Mouse (Mus musculus): ENCODE results near the gene Tomm40l. TPM values are rescaled to one million over a fixed set of nuclear protein-coding genes. Genes with fewer than 3 reads are reported as not detected.

Gene Tomm40l
- 1.5 TPM for polyA plus RNA-seq (2014; fragmentation: Illumina TruSeq; extraction: RNeasy Lipid Tissue Mini Kit (QIAGEN cat#74804); ENCODE audit: low read depth, low replicate concordance)

GRCm38 (mm10) chr1:171222238-171223155, at the start of gene Tomm40l:
Gene Tomm40l (minus strand): TSS chr1:171222514.

DNA sequence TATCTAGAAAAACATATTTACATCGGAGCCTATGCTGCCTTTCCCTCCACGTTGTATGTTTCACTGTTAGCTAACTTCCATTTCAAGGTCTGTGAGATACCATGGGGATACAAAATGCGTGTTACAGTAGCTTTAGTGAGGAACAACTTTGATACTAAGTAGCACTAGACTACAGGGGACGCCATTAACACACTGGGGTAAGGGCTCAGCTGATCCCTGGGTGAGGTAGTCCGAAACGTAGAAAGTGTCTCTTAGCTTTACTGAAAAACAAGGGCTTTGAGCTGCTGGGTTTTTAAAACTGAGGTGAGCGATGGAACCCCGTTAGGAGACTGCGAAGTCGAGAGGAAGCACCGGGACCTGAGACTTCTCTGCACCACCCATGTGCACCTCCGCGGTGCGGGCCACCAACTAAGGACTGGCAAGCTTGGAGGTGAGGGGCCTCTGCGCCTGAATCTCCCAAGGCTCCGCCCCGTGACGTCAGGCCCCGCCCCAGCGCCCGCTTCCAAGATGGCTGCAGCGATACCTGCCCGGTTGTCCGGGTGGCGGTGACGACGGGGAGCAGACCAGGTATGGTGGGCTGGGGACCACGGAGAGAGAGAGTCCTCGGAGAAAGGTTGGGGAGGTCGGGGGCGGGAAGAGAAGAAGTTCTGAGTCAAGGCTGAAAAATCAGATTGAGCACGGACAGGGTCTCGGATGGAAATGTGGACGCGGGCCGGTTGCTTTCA, 47.7 kb upstream of the Tomm40l start, which contains the start of gene B4galt3:
TSS of gene B4galt3 (plus strand) at position 481 of the 725 bp plus-strand sequence.

GRCm38 (mm10) chr1:171250680-171251593, 28.6 kb upstream of the Tomm40l start, which contains the start of gene Ndufs2:
Gene Ndufs2 (minus strand): TSS chr1:171251388.

DNA sequence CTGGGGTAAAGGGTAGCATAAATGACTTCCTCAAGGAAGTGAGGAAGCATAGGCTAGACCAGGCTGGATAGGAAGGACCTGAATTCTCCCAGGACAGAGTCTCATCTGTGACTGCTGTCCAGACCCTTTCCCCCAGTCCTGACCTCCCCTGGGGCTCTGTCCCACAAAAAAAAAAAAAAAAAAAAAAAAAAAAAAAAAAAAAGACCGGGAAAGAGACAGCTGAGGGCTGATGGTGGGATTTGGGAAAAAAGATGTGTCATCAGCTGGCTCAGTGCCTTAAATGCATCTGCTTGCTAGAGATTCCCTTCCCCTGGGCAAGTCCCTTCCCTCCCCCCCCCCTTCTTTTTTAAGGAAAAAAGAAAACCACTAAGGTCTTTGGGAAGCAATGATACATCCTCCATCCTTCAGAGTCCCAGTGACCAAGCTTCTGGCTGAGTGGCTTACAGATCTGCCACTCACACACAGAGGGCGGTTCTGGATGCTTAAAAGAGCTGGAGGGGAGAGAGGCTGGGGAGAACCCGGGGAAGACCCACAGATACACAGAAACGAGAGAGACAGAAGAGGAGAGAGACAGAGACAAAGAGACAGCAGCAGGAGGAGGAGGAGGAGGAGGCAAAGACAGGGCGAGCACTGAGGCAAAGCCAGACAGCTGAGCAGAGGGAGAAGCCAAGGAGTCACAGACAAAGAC, 27.7 kb upstream of the Tomm40l start, which contains the start of gene Adamts4:
TSS of gene Adamts4 (plus strand) at position 509 of the 688 bp plus-strand sequence.

DNA sequence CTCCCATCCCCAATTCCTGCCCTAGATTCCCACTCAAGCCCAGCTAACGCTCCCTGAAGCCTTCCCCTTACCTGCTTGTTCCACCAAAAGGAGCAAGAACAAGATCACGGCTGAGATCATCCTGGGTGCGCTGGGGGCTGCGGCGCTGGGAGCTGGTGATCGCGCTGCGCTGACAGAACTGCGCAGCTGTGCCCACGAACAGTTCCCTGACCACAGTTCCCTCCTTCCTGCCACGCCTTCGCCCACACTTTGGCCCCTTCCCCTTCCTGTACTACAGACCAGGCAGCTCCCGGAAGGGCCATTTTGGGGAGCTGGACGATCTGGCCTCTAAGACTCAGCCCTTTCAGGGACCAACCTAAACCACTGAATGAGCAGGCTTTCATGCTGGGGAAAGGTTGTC, 11.8 kb upstream of the Tomm40l start, which contains the start of gene Fcer1g:
TSS of gene Fcer1g (minus strand) at position 240 of the 400 bp plus-strand sequence.

DNA sequence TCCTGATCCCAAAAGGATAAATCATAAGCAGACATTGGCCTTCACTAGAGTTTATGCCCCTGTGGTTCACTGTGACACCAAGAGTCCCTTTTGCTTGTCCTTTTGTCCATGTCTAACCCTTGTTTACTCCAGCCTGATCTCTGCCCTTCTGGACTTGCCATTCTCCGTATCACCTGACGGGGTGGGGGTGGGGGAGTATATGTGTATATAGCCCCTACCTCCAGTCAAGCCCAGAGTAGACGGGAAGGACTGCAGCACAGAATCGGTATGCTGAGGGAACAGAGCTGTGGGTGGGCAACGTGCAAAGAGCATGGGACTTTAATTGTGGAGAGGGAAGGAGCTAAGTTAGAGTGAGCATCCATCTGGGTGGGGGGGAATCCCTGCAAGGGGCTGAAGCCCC, 2.5 kb upstream of the Tomm40l start, which contains the start of gene Apoa2:
TSS of gene Apoa2 (plus strand) at position 198 of the 400 bp plus-strand sequence.

DNA sequence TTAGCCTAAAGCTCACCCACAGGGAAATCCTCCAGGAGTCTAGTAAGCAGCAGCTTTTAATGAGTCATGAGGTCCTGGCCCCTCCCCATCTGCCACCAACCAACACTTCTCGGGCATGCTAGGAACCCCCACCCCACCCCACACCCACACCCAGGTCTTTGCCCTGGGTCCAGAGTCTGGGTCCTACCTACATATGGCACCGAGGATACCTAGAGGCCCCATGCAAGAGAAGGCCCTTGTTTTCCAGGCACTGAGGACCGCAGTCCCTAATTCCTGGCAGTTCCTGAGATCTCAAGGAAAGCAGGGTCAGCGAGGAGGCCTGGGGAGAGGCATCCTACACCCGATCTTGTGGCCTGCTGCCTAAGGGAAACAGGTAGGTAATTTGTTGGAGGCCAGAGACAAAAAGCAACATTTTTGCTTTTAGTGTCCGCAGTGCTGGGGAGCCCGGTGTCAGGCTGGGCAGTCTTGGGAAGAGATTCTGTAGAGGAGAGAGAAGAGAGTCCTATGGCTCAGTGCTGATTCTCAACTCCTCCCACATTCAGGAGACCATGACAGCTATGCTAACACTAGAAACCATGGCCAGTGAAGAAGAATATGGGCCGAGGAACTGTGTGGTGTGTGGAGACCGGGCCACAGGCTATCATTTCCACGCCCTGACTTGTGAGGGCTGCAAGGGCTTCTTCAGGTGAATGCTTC, 8.4 kb downstream of the Tomm40l start, which contains the start of gene Nr1i3:
TSS of gene Nr1i3 (plus strand) at position 170 of the 696 bp plus-strand sequence.

DNA sequence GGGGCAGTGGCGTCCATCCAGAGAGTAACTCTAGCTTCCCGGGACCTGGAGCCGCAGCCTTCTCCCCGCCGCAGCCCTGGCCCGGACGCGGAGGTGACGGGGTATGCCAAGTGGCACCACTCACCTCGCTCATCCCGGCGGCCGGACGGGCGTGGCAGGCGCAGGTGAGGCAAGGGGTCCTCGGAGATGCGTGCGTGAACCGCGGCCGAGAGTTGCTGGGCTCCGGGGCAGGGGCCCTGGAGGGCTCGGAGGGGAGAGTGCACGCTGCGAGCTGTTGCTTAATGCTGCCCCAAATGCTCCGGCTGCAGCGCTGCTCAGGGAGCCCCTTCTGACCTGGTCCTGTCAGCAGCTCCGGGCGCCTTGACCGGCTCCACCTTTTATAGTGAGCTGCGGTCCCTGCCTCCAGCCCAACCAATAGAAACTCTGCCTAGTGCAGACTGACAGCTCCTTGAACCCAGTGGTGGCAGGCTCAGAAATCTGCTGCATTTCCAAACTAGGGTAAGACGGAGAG, 26.4 kb downstream of the Tomm40l start, which contains the start of gene Pcp4l1:
TSS of gene Pcp4l1 (minus strand) at position 382 of the 511 bp plus-strand sequence.

Other genes starting within 250 kb of the Tomm40l start
- gene Fcgr2b, start 246.0 kb downstream of the Tomm40l start, polyA plus RNA-seq (2014; fragmentation: Illumina TruSeq; extraction: RNeasy Lipid Tissue Mini Kit (QIAGEN cat#74804); ENCODE audit: low read depth, low replicate concordance) = 11.1 TPM
- gene Fcgr4, start 203.6 kb downstream of the Tomm40l start, polyA plus RNA-seq (2014; fragmentation: Illumina TruSeq; extraction: RNeasy Lipid Tissue Mini Kit (QIAGEN cat#74804); ENCODE audit: low read depth, low replicate concordance) = not detected
- gene Fcgr3, start 157.6 kb downstream of the Tomm40l start, polyA plus RNA-seq (2014; fragmentation: Illumina TruSeq; extraction: RNeasy Lipid Tissue Mini Kit (QIAGEN cat#74804); ENCODE audit: low read depth, low replicate concordance) = 24.2 TPM
- 111 TPM for gene Cfap126, start 108.6 kb downstream of the Tomm40l start, polyA plus RNA-seq (2014; fragmentation: Illumina TruSeq; extraction: RNeasy Lipid Tissue Mini Kit (QIAGEN cat#74804); ENCODE audit: low read depth, low replicate concordance)
- 19.0 TPM for gene Sdhc, start 71.9 kb downstream of the Tomm40l start, polyA plus RNA-seq (2014; fragmentation: Illumina TruSeq; extraction: RNeasy Lipid Tissue Mini Kit (QIAGEN cat#74804); ENCODE audit: low read depth, low replicate concordance)
- gene Mpz, start 71.8 kb downstream of the Tomm40l start, polyA plus RNA-seq (2014; fragmentation: Illumina TruSeq; extraction: RNeasy Lipid Tissue Mini Kit (QIAGEN cat#74804); ENCODE audit: low read depth, low replicate concordance) = 0.17 TPM
- gene Pcp4l1, start 26.2 kb downstream of the Tomm40l start, polyA plus RNA-seq (2014; fragmentation: Illumina TruSeq; extraction: RNeasy Lipid Tissue Mini Kit (QIAGEN cat#74804); ENCODE audit: low read depth, low replicate concordance) = 3.0 TPM
- gene Nr1i3, start 8.5 kb downstream of the Tomm40l start, polyA plus RNA-seq (2014; fragmentation: Illumina TruSeq; extraction: RNeasy Lipid Tissue Mini Kit (QIAGEN cat#74804); ENCODE audit: low read depth, low replicate concordance) = not detected
- gene Apoa2, start 2.5 kb upstream of the Tomm40l start, polyA plus RNA-seq (2014; fragmentation: Illumina TruSeq; extraction: RNeasy Lipid Tissue Mini Kit (QIAGEN cat#74804); ENCODE audit: low read depth, low replicate concordance) = 1.5 TPM
- 7.2 TPM for gene Fcer1g, start 11.9 kb upstream of the Tomm40l start, polyA plus RNA-seq (2014; fragmentation: Illumina TruSeq; extraction: RNeasy Lipid Tissue Mini Kit (QIAGEN cat#74804); ENCODE audit: low read depth, low replicate concordance)
- 0.15 TPM for gene Adamts4, start 27.9 kb upstream of the Tomm40l start, polyA plus RNA-seq (2014; fragmentation: Illumina TruSeq; extraction: RNeasy Lipid Tissue Mini Kit (QIAGEN cat#74804); ENCODE audit: low read depth, low replicate concordance)
- 30.8 TPM for gene Ndufs2, start 28.9 kb upstream of the Tomm40l start, polyA plus RNA-seq (2014; fragmentation: Illumina TruSeq; extraction: RNeasy Lipid Tissue Mini Kit (QIAGEN cat#74804); ENCODE audit: low read depth, low replicate concordance)
- 3.2 TPM for gene B4galt3, start 47.8 kb upstream of the Tomm40l start, polyA plus RNA-seq (2014; fragmentation: Illumina TruSeq; extraction: RNeasy Lipid Tissue Mini Kit (QIAGEN cat#74804); ENCODE audit: low read depth, low replicate concordance)
- gene Ppox, start 58.7 kb upstream of the Tomm40l start, polyA plus RNA-seq (2014; fragmentation: Illumina TruSeq; extraction: RNeasy Lipid Tissue Mini Kit (QIAGEN cat#74804); ENCODE audit: low read depth, low replicate concordance) = 0.87 TPM
- 16.5 TPM for gene Usp21, start 65.5 kb upstream of the Tomm40l start, polyA plus RNA-seq (2014; fragmentation: Illumina TruSeq; extraction: RNeasy Lipid Tissue Mini Kit (QIAGEN cat#74804); ENCODE audit: low read depth, low replicate concordance)
- gene Ufc1, start 72.5 kb upstream of the Tomm40l start, polyA plus RNA-seq (2014; fragmentation: Illumina TruSeq; extraction: RNeasy Lipid Tissue Mini Kit (QIAGEN cat#74804); ENCODE audit: low read depth, low replicate concordance) = 38.4 TPM
- 31.5 TPM for gene Dedd, start 106.6 kb upstream of the Tomm40l start, polyA plus RNA-seq (2014; fragmentation: Illumina TruSeq; extraction: RNeasy Lipid Tissue Mini Kit (QIAGEN cat#74804); ENCODE audit: low read depth, low replicate concordance)
- gene Nit1, start 123.1 kb upstream of the Tomm40l start, polyA plus RNA-seq (2014; fragmentation: Illumina TruSeq; extraction: RNeasy Lipid Tissue Mini Kit (QIAGEN cat#74804); ENCODE audit: low read depth, low replicate concordance) = 30.3 TPM
- gene Pfdn2, start 123.2 kb upstream of the Tomm40l start, polyA plus RNA-seq (2014; fragmentation: Illumina TruSeq; extraction: RNeasy Lipid Tissue Mini Kit (QIAGEN cat#74804); ENCODE audit: low read depth, low replicate concordance) = 9.8 TPM
- gene Klhdc9, start 138.3 kb upstream of the Tomm40l start, polyA plus RNA-seq (2014; fragmentation: Illumina TruSeq; extraction: RNeasy Lipid Tissue Mini Kit (QIAGEN cat#74804); ENCODE audit: low read depth, low replicate concordance) = 0.91 TPM
- gene Nectin4, start 147.6 kb upstream of the Tomm40l start, polyA plus RNA-seq (2014; fragmentation: Illumina TruSeq; extraction: RNeasy Lipid Tissue Mini Kit (QIAGEN cat#74804); ENCODE audit: low read depth, low replicate concordance) = 0.74 TPM
- 10.2 TPM for gene Arhgap30, start 166.4 kb upstream of the Tomm40l start, polyA plus RNA-seq (2014; fragmentation: Illumina TruSeq; extraction: RNeasy Lipid Tissue Mini Kit (QIAGEN cat#74804); ENCODE audit: low read depth, low replicate concordance)
- 1.4 TPM for gene Usf1, start 188.8 kb upstream of the Tomm40l start, polyA plus RNA-seq (2014; fragmentation: Illumina TruSeq; extraction: RNeasy Lipid Tissue Mini Kit (QIAGEN cat#74804); ENCODE audit: low read depth, low replicate concordance)
- gene Tstd1, start 196.4 kb upstream of the Tomm40l start, polyA plus RNA-seq (2014; fragmentation: Illumina TruSeq; extraction: RNeasy Lipid Tissue Mini Kit (QIAGEN cat#74804); ENCODE audit: low read depth, low replicate concordance) = not detected
- gene F11r, start 215.0 kb upstream of the Tomm40l start, polyA plus RNA-seq (2014; fragmentation: Illumina TruSeq; extraction: RNeasy Lipid Tissue Mini Kit (QIAGEN cat#74804); ENCODE audit: low read depth, low replicate concordance) = 12.5 TPM